Mouse (Mus musculus) myocyte (in vitro differentiated cells): ENCODE measurements around the gene Misp.

Source experiments
- MYOG ChIP-seq, 3 experiments: IDR thresholded peaks; one replicate each; pipeline ENCODE4 v1.6.1; 2011; ENCODE audit warnings: control low read depth in 2 of 3, low read depth in 2 of 3, mild to moderate bottlenecking in 2 of 3; ENCODE audit not compliant: insufficient read length in 2 of 3, control insufficient read depth in 1 of 3, insufficient read depth in 1 of 3
- POLR2A ChIP-seq: IDR thresholded peaks from one replicate; pipeline ENCODE4 v1.6.1; 2011; ENCODE audit warnings: low read depth, mild to moderate bottlenecking, control low read depth, moderate library complexity; ENCODE audit not compliant: insufficient read length
- USF1 ChIP-seq: IDR thresholded peaks from one replicate; pipeline ENCODE4 v1.6.1; 2011; ENCODE audit warnings: low read depth, mild to moderate bottlenecking, control low read depth, moderate library complexity

GRCm38 (mm10) chr10:79814271-79814842 lies 6.4 kb upstream of the Misp start:
- no peak for TF ChIP-seq POLR2A
- no peak for TF ChIP-seq MYOG (IDR thresholded peaks at IDR 0.05; ENCODE audit: control insufficient read depth in 1 of 3, insufficient read depth in 1 of 3, insufficient read length in 2 of 3, low read depth in 2 of 3)
- no peak for TF ChIP-seq USF1
